8 mouse cellular contexts compared by ENCODE assay signal in the genomic region with DNA sequence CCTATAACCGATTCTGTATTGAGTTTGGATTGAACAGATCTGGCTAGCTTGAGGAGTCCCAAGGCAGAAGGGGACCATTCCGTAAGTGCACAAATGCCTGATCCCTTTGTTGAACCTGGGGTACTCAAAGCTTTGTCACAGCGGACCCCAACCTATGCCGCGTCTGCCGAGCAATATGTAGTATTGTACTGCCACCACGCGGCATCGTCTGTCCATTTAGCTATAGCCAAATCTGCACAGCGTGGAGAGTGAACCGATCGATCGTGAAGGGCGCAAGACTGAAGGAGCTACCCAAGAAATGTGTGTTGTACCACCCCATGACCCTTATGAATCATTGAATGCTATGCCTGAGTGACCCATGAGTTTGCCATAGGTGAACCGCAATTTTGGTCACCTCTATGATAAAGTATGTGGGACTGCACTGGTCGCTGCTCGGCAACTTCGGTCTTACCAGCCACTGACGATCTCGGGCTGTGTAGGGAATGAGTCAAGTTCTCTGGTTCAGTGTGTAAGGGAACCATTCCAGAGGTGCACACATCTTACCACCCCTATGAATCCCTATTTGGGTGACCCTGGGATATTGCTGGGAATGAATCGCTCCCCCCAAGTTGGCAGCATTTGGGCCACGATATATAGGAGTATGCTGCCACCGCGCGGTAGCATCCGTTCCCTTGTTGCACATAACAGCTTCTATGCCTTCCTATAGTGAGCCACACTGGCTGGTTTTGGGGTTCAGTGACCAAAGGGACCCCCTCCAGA. TPM values are rescaled to one million over a fixed set of nuclear protein-coding genes. Genes with fewer than 3 reads are reported as not detected.
DNase-seq lines count a peak whose midpoint lies in the region; ATAC-seq and TF ChIP-seq lines count a peak whose summit lies in the region.

No protein-coding gene starts in this region.

- H3K9ac ChIP-seq in embryonic facial prominence, embryonic 12.5 days: no peak overlapping the region; the same call in 1 of the 2 replicates
- H3K9ac ChIP-seq in heart, embryonic 13.5 days: peak overlapping the region; percentile 69
- H3K9ac ChIP-seq in kidney, embryonic 16.5 days (replicated peaks; ENCODE audit: low read length): peak overlapping the region; percentile 51
- no peak overlapping the region for H3K9ac ChIP-seq in liver, adult 2 months (ENCODE audit: low read depth, low read length)
- H3K9ac ChIP-seq in midbrain, postnatal 0 days (replicated peaks; ENCODE audit: low read length, poor library complexity, severe bottlenecking): no peak overlapping the region

- peak; percentile 46 for DNase-seq in urinary bladder, postnatal 14 days (ENCODE audit: low spot score)
- no peak for DNase-seq in urinary bladder, postnatal 10 days (ENCODE audit: low spot score)
- peak; percentile 28 for DNase-seq in liver, adult 2 months (ENCODE audit: extremely low read depth, low read depth, low spot score)
- DNase-seq in midbrain, postnatal 0 days (ENCODE audit: low spot score): peak; percentile 71
- DNase-seq in testis, postnatal 10 days (ENCODE audit: low spot score): peak; percentile 73

- H3K79me2 ChIP-seq in liver, adult 2 months (ENCODE audit: control insufficient read depth, insufficient read depth, low read length): no peaks in the 10 kb centered on the region

- no peak overlapping the region for H3K27ac ChIP-seq in embryonic facial prominence, embryonic 12.5 days
- H3K27ac ChIP-seq in heart, embryonic 13.5 days (replicated peaks): no peak overlapping the region
- no peak overlapping the region for H3K27ac ChIP-seq in kidney, embryonic 16.5 days (ENCODE audit: low read length)
- H3K27ac ChIP-seq in liver, adult 2 months (replicated peaks; ENCODE audit: insufficient read depth, low read depth, low read length): no peak overlapping the region
- no peak overlapping the region for H3K27ac ChIP-seq in midbrain, postnatal 0 days (ENCODE audit: low read depth, low read length)

- peak; percentile 38; the same call in 1 of the 2 replicates for ATAC-seq in embryonic facial prominence, embryonic 12.5 days (ENCODE audit: insufficient number of reproducible peaks, insufficient read depth, low FRiP score, low TSS enrichment)
- no peak for ATAC-seq in heart, embryonic 13.5 days (ENCODE audit: extremely low read depth, insufficient number of reproducible peaks, low FRiP score, low TSS enrichment)
- ATAC-seq in kidney, embryonic 16.5 days (ENCODE audit: low FRiP score, low TSS enrichment): peak; percentile 20; the same call in 1 of the 2 replicates
- 0 out of 2 replicates have a peak, but pooled peaks have one; percentile 54 for ATAC-seq in midbrain, postnatal 0 days (ENCODE audit: low FRiP score)

- H3K9me3 ChIP-seq in embryonic facial prominence, embryonic 12.5 days: no peaks in the 10 kb centered on the region; the same call in 1 of the 2 replicates
- H3K9me3 ChIP-seq in heart, embryonic 13.5 days: peaks cover 18% of the 10 kb centered on the region
- peaks cover 19% of the 10 kb centered on the region; the same call in 1 of the 2 replicates for H3K9me3 ChIP-seq in kidney, embryonic 16.5 days (ENCODE audit: low read length)
- no peaks in the 10 kb centered on the region for H3K9me3 ChIP-seq in midbrain, postnatal 0 days (ENCODE audit: low read length)

- 54% methylated on average over 26 of the region's 26 CpGs for WGBS in embryonic facial prominence, embryonic 12.5 days
- 49% methylated on average over 26 of the region's 26 CpGs for WGBS in heart, embryonic 13.5 days
- WGBS in kidney, embryonic 16.5 days: 45% methylated on average over 26 of the region's 26 CpGs
- 46% methylated on average over 26 of the region's 26 CpGs for WGBS in liver, adult 2 months
- 45% methylated on average over 26 of the region's 26 CpGs for WGBS in midbrain, postnatal 0 days

- TF ChIP-seq CTCF in liver, adult 2 months (IDR thresholded peaks at IDR 0.05; ENCODE audit: low read depth, low read length): peak; percentile 73
- TF ChIP-seq CTCF in midbrain, postnatal 0 days (IDR thresholded peaks at IDR 0.05): peak; percentile 76

- TF ChIP-seq POLR2A in liver, adult 2 months (IDR thresholded peaks at IDR 0.05; ENCODE audit: extremely low read depth, insufficient read depth, low read length): no peak

- no peaks in the 10 kb centered on the region for H3K36me3 ChIP-seq in embryonic facial prominence, embryonic 12.5 days
- peaks cover 9% of the 10 kb centered on the region for H3K36me3 ChIP-seq in heart, embryonic 13.5 days
- no peaks in the 10 kb centered on the region for H3K36me3 ChIP-seq in kidney, embryonic 16.5 days (ENCODE audit: insufficient read depth, low read length)
- no peaks in the 10 kb centered on the region for H3K36me3 ChIP-seq in liver, adult 2 months (ENCODE audit: control insufficient read depth, insufficient read depth, low read length)
- H3K36me3 ChIP-seq in midbrain, postnatal 0 days (ENCODE audit: insufficient read depth, low read length): no peaks in the 10 kb centered on the region

- peak overlapping the region; percentile 19; the same call in 1 of the 2 replicates for H3K4me3 ChIP-seq in embryonic facial prominence, embryonic 12.5 days
- peak overlapping the region; percentile 45 for H3K4me3 ChIP-seq in heart, embryonic 13.5 days
- H3K4me3 ChIP-seq in kidney, embryonic 16.5 days (ENCODE audit: low read length): peak overlapping the region; percentile 40
- no peak overlapping the region for H3K4me3 ChIP-seq in liver, adult 2 months (ENCODE audit: insufficient read depth, low read depth, low read length)
- peak overlapping the region; percentile 31 for H3K4me3 ChIP-seq in midbrain, postnatal 0 days (ENCODE audit: low read depth, low read length)

- H3K4me2 ChIP-seq in embryonic facial prominence, embryonic 12.5 days (replicated peaks): peak overlapping the region; percentile 48
- peak overlapping the region; percentile 74 for H3K4me2 ChIP-seq in heart, embryonic 13.5 days
- H3K4me2 ChIP-seq in kidney, embryonic 16.5 days (replicated peaks; ENCODE audit: low read depth, low read length): peak overlapping the region; percentile 70
- H3K4me2 ChIP-seq in midbrain, postnatal 0 days (ENCODE audit: low read depth, low read length, poor library complexity, severe bottlenecking): peak overlapping the region; percentile 57

- H3K27me3 ChIP-seq in embryonic facial prominence, embryonic 12.5 days: no peaks in the 10 kb centered on the region
- H3K27me3 ChIP-seq in heart, embryonic 13.5 days (replicated peaks): no peaks in the 10 kb centered on the region
- H3K27me3 ChIP-seq in kidney, embryonic 16.5 days (ENCODE audit: insufficient read depth, low read length): no peaks in the 10 kb centered on the region
- H3K27me3 ChIP-seq in liver, adult 2 months (ENCODE audit: control insufficient read depth, insufficient read depth, low read length): peaks cover 7% of the 10 kb centered on the region; the same call in 1 of the 2 replicates
- no peaks in the 10 kb centered on the region for H3K27me3 ChIP-seq in midbrain, postnatal 0 days (ENCODE audit: insufficient read depth, low read length)

- H3K4me1 ChIP-seq in embryonic facial prominence, embryonic 12.5 days: no peaks in the 10 kb centered on the region
- H3K4me1 ChIP-seq in heart, embryonic 13.5 days: peaks cover 27% of the 10 kb centered on the region
- H3K4me1 ChIP-seq in kidney, embryonic 16.5 days (ENCODE audit: insufficient read depth, low read length): peaks cover 16% of the 10 kb centered on the region
- H3K4me1 ChIP-seq in liver, adult 2 months (ENCODE audit: control insufficient read depth, insufficient read depth, low read length): no peaks in the 10 kb centered on the region; the same call in 1 of the 2 replicates
- H3K4me1 ChIP-seq in midbrain, postnatal 0 days (ENCODE audit: insufficient read depth, low read length): no peaks in the 10 kb centered on the region

RNA-seq across cellular contexts. Expression of a gene that starts 47.8 kb away (rescaled TPM):
- polyA plus RNA-seq in embryonic facial prominence, embryonic 12.5 days (2016; fragmentation: Nextera tagmentation; extraction: Ambion mirVana): 19.8 and 32.6 TPM in 2 replicates
- polyA plus RNA-seq in heart, embryonic 13.5 days (2015; fragmentation: Nextera tagmentation; extraction: Ambion mirVana): 15.6 and 17.7 TPM in 2 replicates
- 24.4 and 24.6 TPM in 2 replicates for polyA plus RNA-seq in kidney, embryonic 16.5 days (2015; fragmentation: Nextera tagmentation; extraction: Ambion mirVana)
- 45.0 and 54.8 TPM in 2 replicates for total RNA-seq in liver, adult 2 months (2014; rRNA removed)
- 7.6 and 9.0 TPM in 2 replicates for polyA plus RNA-seq in liver, adult 2 months (2012; rRNA removed)
- 56.3 and 60.8 TPM in 2 replicates for total RNA-seq in midbrain, postnatal 0 days (2014; rRNA removed)
- 24.6 and 30.1 TPM in 2 replicates for polyA plus RNA-seq in midbrain, postnatal 0 days (2015; fragmentation: Nextera tagmentation; extraction: Ambion mirVana)

Comparison
In these comparisons a context has a peak if more than half of its experiments do, and no peak if none do; other contexts are left out.
1. H3K9ac ChIP-seq: peak in heart, embryonic 13.5 days (single experiment) and kidney, embryonic 16.5 days (single experiment); none in embryonic facial prominence, embryonic 12.5 days (single experiment), liver, adult 2 months (single experiment) and midbrain, postnatal 0 days (single experiment).
2. Peak in every context shown above with its lines, with median percentiles within 50 percentile points of each other: H3K4me2 ChIP-seq.